Mouse (Mus musculus): ENCODE data around the gene Supt6.
A peak's percentile ranks its signal among the peaks of the same experiment; 100 is the strongest.

Gene Supt6

DNA sequence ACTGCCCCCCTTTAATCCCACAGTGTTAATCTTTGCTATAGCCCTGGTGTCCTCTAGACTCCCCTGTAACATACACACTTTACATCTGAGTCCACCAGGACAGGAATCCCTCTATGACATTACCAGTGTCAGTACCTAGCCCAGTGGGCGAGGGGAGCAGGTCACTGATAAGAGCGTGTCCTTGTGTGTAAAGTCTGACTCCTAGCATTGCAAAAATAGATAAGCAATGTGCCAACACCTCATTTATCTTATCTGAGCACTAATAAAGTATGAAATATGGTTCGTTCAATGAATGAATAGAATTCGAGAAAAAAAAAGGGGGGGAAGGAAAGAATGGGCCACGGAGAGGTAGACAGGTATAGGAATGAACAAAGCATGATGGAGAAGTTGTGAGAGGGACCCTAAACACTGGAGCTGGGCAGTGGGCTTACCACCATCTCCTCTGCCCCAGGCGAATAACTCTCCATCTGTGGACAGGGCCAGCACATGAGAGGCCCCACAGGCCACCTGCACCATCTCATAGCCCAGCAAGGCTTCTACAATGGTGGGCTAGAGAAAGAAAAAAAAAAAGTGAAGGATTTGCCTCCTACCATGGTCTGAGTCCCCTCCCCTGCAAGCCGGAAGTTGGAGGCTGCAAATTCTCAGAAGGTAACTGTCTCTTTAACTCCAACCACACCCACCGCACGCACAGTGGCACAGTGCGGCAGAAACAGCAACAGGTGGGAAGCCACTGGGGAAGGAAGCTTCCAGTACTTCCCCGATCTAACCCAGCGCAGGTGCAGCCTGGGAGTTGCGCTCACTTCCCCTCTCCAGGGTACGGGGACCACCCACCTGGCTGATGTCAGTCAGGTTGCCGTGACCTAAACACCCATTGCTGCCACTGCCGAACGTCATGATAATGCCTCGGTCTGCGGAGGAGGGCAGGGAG is 77.0 kb downstream of the Supt6 start:
- H3K36me3 ChIP-seq (ENCODE audit: control insufficient read depth, insufficient read depth, low read length, poor library complexity, severe bottlenecking), result no peaks in the 10 kb centered on the region
- peak; percentile 90 for DNase-seq (ENCODE audit: low read depth, low spot score)
- no peaks in the 10 kb centered on the region for H3K27me3 ChIP-seq (ENCODE audit: control insufficient read depth, insufficient read depth, low read length, poor library complexity, severe bottlenecking)

DNA sequence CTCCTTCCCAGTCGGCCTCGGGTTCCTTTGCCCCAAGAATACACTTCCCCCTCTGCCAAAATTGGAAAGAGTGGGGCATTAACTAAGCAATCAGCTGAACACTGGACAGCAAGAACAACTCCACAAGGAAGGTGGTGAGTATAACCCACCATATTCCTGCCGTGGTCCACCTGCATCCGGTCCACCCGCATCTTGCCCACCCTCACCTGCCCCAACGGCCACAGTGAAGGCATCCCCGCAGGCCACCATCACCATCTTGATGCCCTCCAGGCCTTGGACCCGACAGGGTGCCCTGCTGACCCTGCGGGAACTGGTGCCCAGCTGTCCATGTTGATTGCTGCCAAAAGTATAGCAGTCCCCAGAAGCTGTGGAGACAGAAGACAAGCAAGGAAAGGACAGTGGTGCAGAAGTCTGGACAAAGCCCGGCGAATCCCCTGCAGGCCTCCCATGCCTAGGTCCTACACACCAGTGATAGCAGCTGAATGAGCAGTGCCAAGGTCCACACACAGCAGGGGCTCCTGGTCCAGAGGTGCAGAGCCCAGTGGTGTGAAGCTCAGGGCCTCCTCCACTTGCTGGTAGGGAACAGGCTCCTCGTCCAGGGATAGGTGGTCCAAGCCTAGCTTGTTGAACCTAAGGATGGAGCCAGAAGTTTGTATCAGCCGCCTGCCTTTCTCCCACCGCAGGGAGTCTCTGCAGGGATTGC is 78.4 kb downstream of the Supt6 start:
- DNase-seq (ENCODE audit: low read depth, low spot score), result no peak
- no peaks in the 10 kb centered on the region for H3K27me3 ChIP-seq (ENCODE audit: control insufficient read depth, insufficient read depth, low read length, poor library complexity, severe bottlenecking)
- no peaks in the 10 kb centered on the region for H3K36me3 ChIP-seq (ENCODE audit: control insufficient read depth, insufficient read depth, low read length, poor library complexity, severe bottlenecking)

DNA sequence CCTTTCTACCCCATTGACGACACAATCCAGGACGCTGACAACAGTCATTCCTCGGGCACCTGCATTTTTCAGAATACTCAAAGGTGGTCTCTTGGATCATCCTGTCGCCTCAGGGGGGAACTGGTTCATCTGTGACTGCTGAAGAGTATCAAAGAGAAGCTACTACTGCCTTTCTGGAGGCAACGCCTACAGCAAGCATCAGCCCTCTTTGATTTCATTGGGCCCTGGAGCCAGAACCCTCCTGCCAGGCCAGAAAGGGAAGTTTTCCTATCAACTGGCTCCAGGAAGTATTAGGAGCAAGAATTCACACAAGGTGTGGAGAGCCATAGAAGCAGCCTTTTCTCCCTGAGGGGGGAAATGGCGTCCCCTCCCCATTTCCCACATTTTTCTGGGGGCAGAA is 79.1 kb downstream of the Supt6 start:
- no peak for DNase-seq (ENCODE audit: low read depth, low spot score)
- Histone ChIP-seq H3K27me3 (ENCODE audit: control insufficient read depth, insufficient read depth, low read length, poor library complexity, severe bottlenecking) (no peaks in the 10 kb centered on the region), H3K36me3 (ENCODE audit: control insufficient read depth, insufficient read depth, low read length, poor library complexity, severe bottlenecking) (no peaks in the 10 kb centered on the region; the same call in 1 of the 2 replicates)

DNA sequence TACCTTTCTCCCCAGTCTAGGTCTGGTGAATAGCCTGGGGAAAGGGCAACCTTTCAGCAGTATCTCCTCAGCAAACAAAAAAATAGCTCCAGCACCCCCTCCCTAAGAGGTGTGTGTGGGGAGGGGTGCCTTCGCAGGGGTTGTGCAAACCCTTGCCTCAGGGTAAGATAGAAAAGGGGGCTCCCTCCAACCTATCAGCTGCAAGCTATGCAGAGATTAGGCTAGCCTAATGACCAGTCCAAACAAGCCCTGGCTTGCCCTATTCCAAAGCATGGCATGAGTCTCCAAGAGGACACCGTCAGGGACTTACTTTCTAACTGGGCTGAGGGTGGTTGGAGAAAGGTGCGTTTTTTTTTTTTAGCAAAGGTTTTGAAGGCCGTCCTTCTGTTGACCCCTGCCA is 79.6 kb downstream of the Supt6 start:
- Histone ChIP-seq H3K27me3 (ENCODE audit: control insufficient read depth, insufficient read depth, low read length, poor library complexity, severe bottlenecking) (no peaks in the 10 kb centered on the region), H3K36me3 (ENCODE audit: control insufficient read depth, insufficient read depth, low read length, poor library complexity, severe bottlenecking) (peaks cover 1% of the 10 kb centered on the region; the same call in 1 of the 2 replicates)
- DNase-seq (ENCODE audit: low read depth, low spot score), result no peak

DNA sequence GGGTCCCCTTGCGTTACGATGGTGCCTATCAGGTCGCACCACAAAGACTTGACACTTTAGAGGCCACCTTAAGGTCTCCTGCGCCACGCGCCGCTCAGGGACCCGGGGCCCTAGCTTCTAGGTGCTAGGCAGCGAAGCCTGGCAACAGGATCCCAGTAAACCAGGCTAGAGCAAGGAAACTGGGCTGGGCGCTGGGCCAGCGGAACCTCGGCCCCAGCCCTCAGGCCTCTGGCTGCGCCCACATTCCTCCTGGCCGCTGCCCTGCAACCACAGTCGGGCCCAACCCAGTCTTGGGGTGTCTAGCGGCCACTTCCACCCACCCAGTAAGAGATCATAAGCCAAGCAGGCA is 80.1 kb downstream of the Supt6 start:
- Histone ChIP-seq H3K27me3 (ENCODE audit: control insufficient read depth, insufficient read depth, low read length, poor library complexity, severe bottlenecking) (no peaks in the 10 kb centered on the region), H3K36me3 (ENCODE audit: control insufficient read depth, insufficient read depth, low read length, poor library complexity, severe bottlenecking) (peaks cover 1% of the 10 kb centered on the region; the same call in 1 of the 2 replicates)
- DNase-seq (ENCODE audit: low read depth, low spot score), result no peak

DNA sequence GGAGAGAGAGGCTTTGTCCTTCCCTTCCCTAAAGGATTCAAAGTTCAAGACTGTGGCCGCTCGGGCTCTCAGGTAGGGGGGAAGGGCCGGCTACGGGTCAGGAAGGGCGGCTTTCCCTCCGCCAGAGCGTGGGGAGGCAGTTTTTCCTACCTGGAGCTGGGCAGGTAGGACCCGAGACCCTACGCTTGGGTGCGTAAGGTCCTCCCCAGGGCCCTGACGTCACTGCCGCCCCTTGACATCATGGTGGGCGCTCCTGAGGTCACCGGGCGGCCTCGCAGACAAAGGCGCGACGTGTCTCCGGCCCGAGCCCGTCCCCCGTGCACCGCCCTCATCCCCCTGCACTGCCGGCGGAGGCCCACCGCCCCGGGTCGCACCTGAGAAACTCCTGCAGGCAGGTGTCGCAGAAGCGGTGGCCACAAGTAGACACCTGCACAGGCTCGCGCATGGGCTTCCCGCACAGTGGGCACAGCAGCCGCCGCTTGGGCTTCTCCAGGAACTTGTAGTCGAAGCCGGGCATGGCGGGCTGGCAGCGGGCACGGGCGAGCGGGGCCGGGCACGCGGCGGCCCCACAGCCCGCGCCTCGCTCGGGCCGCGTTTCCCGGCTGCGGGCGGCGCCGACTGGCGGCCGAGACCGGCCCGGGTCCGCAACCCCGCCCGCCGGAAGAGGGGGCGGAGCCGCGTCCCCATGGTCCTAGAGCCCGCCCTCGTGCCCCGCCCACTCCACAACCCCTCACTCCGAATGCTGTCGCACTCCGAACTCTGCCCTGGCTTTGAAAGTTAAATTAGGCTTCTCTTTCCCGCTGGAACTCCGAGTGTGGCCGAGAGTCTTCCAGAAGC is 80.6 kb downstream of the Supt6 start, which contains the start of gene Traf4:
Traf4 (minus strand) TSS at position 666 of the 837 bp plus-strand sequence.
- DNase-seq (ENCODE audit: low read depth, low spot score), result peak; percentile 87
- Histone ChIP-seq H3K36me3 (ENCODE audit: control insufficient read depth, insufficient read depth, low read length, poor library complexity, severe bottlenecking) (peaks cover 1% of the 10 kb centered on the region; the same call in 1 of the 2 replicates), H3K27me3 (ENCODE audit: control insufficient read depth, insufficient read depth, low read length, poor library complexity, severe bottlenecking) (no peaks in the 10 kb centered on the region)

DNA sequence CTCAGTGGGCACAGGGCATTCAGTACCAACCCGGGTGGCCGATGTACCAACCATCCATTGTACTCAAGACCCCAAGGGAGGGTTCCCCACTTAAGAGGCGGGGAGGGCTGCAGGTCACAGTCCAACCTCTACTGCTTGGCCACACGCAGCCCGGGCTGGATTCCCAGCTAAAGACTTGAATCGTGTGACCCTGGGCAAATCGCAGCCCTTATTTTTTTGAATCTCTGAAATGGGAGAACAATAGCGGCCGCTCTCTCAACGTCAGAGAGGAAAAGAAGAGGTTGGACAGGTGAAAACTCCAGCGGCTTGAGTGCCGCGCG is 81.2 kb downstream of the Supt6 start:
- H3K36me3 ChIP-seq (ENCODE audit: control insufficient read depth, insufficient read depth, low read length, poor library complexity, severe bottlenecking), result peaks cover 1% of the 10 kb centered on the region; the same call in 1 of the 2 replicates
- H3K27me3 ChIP-seq (ENCODE audit: control insufficient read depth, insufficient read depth, low read length, poor library complexity, severe bottlenecking), result no peaks in the 10 kb centered on the region
- DNase-seq (ENCODE audit: low read depth, low spot score), result peak; percentile 21

DNA sequence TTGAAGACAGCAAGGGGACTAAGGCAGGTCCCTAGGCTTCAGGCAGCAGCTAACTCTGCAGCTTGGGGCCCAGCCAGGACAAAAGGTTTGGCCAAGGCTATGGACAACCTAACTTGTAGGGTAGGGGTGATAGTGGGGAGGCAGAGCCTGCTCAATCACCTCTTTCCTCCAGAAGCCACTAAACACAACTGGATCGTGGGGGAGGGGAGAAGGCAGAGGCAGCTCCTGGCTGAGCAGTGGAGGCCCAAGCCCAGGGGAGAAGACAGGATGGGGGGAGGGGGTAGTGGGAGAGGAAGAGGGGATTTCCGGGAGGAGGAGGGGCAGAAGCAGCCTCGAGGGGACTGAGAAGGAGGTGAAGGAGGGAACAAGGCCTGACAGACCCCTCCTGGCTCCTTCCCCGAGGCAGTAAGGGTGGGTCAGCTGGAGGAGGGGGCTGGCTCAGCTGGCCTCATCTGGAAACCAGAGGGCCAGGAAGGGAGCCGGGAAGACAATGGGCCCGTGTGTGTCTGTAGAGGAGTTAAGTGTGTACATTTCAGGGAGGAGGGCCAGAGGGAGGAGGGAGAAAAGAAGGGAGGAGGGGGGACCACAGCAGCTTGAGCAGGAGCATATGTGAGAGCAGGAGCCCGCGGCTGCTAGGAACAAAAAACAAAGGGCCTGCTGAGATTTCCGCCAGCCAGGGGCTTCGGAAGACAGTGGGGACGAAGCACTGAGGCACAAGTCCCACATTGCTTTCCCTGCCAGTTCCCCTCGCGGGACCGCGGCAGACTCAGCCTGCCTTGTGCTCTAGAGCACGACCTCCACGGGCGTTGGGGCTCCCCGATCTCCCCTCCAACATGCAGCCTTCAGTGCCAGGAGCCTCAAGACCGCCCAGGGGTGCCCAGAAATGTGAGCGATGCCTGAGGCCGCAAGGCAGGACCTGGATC is 81.8 kb downstream of the Supt6 start:
- DNase-seq (ENCODE audit: low read depth, low spot score), result peak; percentile 53
- Histone ChIP-seq H3K36me3 (ENCODE audit: control insufficient read depth, insufficient read depth, low read length, poor library complexity, severe bottlenecking) (peaks cover 1% of the 10 kb centered on the region), H3K27me3 (ENCODE audit: control insufficient read depth, insufficient read depth, low read length, poor library complexity, severe bottlenecking) (no peaks in the 10 kb centered on the region)

DNA sequence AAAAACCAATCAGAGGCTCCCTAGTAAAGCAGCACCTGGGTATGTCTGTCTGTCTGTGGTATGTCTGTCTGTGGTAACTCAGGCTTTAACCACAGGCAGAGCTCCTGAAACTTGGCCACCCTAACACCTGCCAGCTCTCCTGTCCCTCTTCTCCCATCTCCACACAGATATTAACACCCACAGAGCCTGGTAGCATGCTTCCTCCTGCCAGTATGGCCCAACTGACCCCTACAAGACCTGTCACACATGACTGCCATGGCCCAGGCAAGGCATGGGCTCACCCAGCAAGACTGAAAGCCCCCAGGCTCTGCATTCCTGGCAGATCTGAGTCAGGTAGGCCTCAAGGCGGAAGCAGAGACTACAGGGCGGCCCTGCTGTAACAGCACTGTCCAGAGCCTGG is 82.7 kb downstream of the Supt6 start:
- Histone ChIP-seq H3K27me3 (ENCODE audit: control insufficient read depth, insufficient read depth, low read length, poor library complexity, severe bottlenecking) (no peaks in the 10 kb centered on the region), H3K36me3 (ENCODE audit: control insufficient read depth, insufficient read depth, low read length, poor library complexity, severe bottlenecking) (peaks cover 3% of the 10 kb centered on the region)
- no peak for DNase-seq (ENCODE audit: low read depth, low spot score)

DNA sequence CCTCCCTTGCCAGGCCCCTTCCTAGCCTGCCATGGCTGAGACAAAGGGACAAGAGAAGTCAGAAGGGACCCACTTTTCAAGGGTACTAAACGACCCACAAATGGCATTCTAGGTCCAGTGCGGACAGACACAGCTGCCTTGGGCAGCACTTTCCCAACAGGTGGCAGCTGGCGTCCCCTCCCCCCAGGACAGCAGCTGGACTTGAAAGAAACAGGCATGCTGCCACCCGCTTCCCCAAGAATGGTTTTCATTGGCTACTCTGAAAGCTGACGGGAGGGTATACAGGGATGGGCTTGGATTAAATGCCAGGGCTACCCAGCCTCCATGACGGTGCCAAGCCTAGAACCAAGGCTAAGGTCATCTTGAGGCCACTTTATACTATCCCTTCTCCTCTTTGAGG is 83.3 kb downstream of the Supt6 start:
- H3K27me3 ChIP-seq (ENCODE audit: control insufficient read depth, insufficient read depth, low read length, poor library complexity, severe bottlenecking), result no peaks in the 10 kb centered on the region
- peaks cover 3% of the 10 kb centered on the region for H3K36me3 ChIP-seq (ENCODE audit: control insufficient read depth, insufficient read depth, low read length, poor library complexity, severe bottlenecking)
- no peak for DNase-seq (ENCODE audit: low read depth, low spot score)

DNA sequence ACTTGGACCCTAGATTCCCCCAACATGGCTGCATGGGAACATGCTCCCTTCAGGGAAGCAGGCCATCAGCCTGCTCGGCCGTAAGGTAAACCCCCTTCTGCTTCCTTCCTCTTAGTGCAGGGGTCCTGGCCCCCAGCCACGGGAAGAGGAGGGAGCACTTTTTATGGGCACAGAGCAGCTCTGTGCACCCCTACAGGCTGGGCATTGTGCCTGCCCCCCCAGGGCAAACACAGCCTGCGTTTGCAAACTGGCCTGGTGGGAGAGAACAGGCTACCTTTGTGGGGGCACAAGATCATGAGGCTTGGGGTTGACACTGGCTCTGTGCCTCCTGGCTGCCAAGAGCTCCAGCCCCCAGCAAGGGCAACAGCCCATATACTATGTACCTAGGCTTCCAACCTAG is 83.8 kb downstream of the Supt6 start:
- no peaks in the 10 kb centered on the region for H3K27me3 ChIP-seq (ENCODE audit: control insufficient read depth, insufficient read depth, low read length, poor library complexity, severe bottlenecking)
- no peak for DNase-seq (ENCODE audit: low read depth, low spot score)
- H3K36me3 ChIP-seq (ENCODE audit: control insufficient read depth, insufficient read depth, low read length, poor library complexity, severe bottlenecking), result peaks cover 3% of the 10 kb centered on the region

DNA sequence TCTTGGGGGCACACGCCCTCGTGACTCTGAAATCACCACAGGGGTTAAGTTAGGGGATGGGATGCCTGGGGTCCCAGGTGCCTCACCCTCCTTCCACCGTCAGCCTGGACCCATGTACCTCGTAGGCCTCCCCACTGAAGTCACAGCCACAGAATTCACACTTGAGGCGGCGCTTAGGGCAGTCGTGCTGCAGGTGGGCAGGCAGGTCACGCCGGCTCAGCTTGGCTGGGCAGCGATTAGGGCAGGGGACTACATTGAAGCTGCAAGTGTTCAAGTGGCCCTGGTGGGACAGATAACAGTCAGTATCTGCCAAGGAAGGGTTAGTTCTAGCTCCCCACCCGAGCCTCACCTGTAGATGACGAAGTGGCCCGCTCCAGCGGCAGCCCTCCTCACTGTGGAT is 84.6 kb downstream of the Supt6 start:
- H3K27me3 ChIP-seq (ENCODE audit: control insufficient read depth, insufficient read depth, low read length, poor library complexity, severe bottlenecking), result no peaks in the 10 kb centered on the region
- peaks cover 3% of the 10 kb centered on the region for H3K36me3 ChIP-seq (ENCODE audit: control insufficient read depth, insufficient read depth, low read length, poor library complexity, severe bottlenecking)
- DNase-seq (ENCODE audit: low read depth, low spot score), result no peak

DNA sequence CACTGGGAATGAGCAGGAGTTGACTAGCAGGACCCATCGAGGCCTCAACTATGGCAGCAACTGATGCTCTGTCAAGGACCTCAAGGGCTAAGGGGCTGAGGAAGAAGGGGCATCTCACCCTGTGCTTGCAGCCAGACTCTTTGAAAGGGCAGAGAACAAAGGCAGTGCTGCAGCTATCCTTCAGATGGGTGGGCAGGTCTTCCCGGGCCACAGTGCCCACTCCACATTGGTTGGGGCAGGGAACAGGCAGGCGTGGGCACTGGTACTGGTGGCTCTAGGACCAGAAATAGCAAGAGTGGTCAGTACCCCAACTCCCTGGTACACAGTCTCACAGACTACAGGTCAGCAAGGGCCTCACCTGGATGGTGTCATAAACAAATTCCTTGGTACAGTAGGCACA is 85.1 kb downstream of the Supt6 start:
- Histone ChIP-seq H3K27me3 (ENCODE audit: control insufficient read depth, insufficient read depth, low read length, poor library complexity, severe bottlenecking) (no peaks in the 10 kb centered on the region), H3K36me3 (ENCODE audit: control insufficient read depth, insufficient read depth, low read length, poor library complexity, severe bottlenecking) (peaks cover 3% of the 10 kb centered on the region)
- no peak for DNase-seq (ENCODE audit: low read depth, low spot score)

DNA sequence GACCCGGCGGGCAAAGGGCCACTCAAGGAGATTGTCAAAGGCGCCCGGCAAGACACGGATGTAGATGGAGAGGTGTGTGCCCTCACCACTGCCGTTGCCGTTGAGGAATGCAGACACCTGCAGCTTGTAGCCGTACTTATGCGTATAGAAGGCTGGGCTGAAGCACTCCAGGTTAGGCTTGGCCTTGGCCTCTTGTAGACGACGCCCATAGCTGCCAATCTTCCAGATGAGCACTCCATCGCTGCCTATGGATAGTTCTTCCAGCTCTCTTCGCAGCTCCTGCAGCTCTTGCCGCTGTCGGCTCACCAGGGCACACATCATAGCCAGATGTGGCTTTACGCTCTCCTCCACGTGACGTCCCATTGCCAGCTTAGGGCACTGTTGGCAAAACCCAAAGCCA is 85.6 kb downstream of the Supt6 start:
- H3K27me3 ChIP-seq (ENCODE audit: control insufficient read depth, insufficient read depth, low read length, poor library complexity, severe bottlenecking), result no peaks in the 10 kb centered on the region
- no peak for DNase-seq (ENCODE audit: low read depth, low spot score)

More for the DNA sequence above, 85.6 kb downstream of the Supt6 start:
- H3K36me3 ChIP-seq (ENCODE audit: control insufficient read depth, insufficient read depth, low read length, poor library complexity, severe bottlenecking), result peaks cover 3% of the 10 kb centered on the region

All from splenic B cell, adult 2 months (primary cell).